Mouse (Mus musculus): ENCODE results near the gene Fcrl6. TPM values are rescaled to one million over a fixed set of nuclear protein-coding genes. Genes with fewer than 3 reads are reported as not detected.
A peak's percentile ranks its signal among the peaks of the same experiment; 100 is the strongest.

The Fcrl6 gene
- polyA plus RNA-seq, 1 experiment = not detected

GRCm38 (mm10) chr1:172636266-172636665, 33.9 kb upstream of the Fcrl6 start:
- no peak for DNase-seq
- no peak for TF ChIP-seq CTCF (conservative IDR thresholded peaks at IDR 0.05; ENCODE audit: insufficient read depth, insufficient read length, low read depth, low read length)
- TF ChIP-seq POLR2A (IDR thresholded peaks at IDR 0.05; ENCODE audit: low read depth, low read length) = no peak
- H3K4me3 ChIP-seq (ENCODE audit: insufficient read depth, low read depth, low read length) = no peak overlapping the region
- no peak overlapping the region for H3K27ac ChIP-seq (ENCODE audit: insufficient read depth, low read depth, low read length)
- H3K36me3 ChIP-seq (ENCODE audit: control insufficient read depth, insufficient read depth, low read length) = no peaks in the 10 kb centered on the region
- WGBS = 70% methylated on average over 5 of the region's 5 CpGs
- no peaks in the 10 kb centered on the region for H3K27me3 ChIP-seq (replicated peaks; ENCODE audit: control insufficient read depth, insufficient read depth, low read length)
- H3K4me1 ChIP-seq (ENCODE audit: control insufficient read depth, insufficient read depth, low read length) = peaks cover 2% of the 10 kb centered on the region; the same call in 1 of the 2 replicates

DNA sequence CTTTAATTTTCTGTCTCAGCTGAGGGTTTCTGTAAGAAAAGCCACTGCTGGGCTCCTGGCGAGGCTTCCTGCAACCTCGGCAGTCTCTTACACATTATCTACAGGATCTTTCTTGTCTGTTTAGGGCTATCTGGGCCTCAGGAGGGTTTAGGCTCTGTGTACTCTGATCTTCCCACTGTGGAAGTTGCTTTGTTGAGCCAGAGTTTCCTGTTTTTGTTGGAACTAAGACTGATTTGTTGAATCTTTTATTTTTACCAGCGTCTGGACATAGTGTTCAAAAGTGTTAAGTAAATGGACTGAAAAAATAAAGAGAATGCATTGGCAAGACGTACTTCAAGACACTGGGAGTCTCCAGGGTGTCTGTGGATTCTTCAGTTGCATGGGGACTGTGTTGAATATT, 32.9 kb upstream of the Fcrl6 start:
- Histone ChIP-seq H3K27ac (ENCODE audit: insufficient read depth, low read depth, low read length) (no peak overlapping the region), H3K36me3 (ENCODE audit: control insufficient read depth, insufficient read depth, low read length) (no peaks in the 10 kb centered on the region), H3K4me1 (ENCODE audit: control insufficient read depth, insufficient read depth, low read length) (peaks cover 2% of the 10 kb centered on the region; the same call in 1 of the 2 replicates), H3K27me3 (replicated peaks; ENCODE audit: control insufficient read depth, insufficient read depth, low read length) (no peaks in the 10 kb centered on the region), H3K4me3 (ENCODE audit: insufficient read depth, low read depth, low read length) (no peak overlapping the region)
- peak; percentile 21 for DNase-seq
- no peak for TF ChIP-seq CTCF (conservative IDR thresholded peaks at IDR 0.05; ENCODE audit: insufficient read depth, insufficient read length, low read depth, low read length)
- no peak for TF ChIP-seq POLR2A (IDR thresholded peaks at IDR 0.05; ENCODE audit: low read depth, low read length)
- 41% methylated on average over 4 of the region's 4 CpGs for WGBS

GRCm38 (mm10) chr1:172634136-172634535, 31.8 kb upstream of the Fcrl6 start:
- H3K4me3 ChIP-seq (ENCODE audit: insufficient read depth, low read depth, low read length) = no peak overlapping the region
- H3K4me1 ChIP-seq (ENCODE audit: control insufficient read depth, insufficient read depth, low read length) = peaks cover 2% of the 10 kb centered on the region; the same call in 1 of the 2 replicates
- no peak for TF ChIP-seq CTCF (conservative IDR thresholded peaks at IDR 0.05; ENCODE audit: insufficient read depth, insufficient read length, low read depth, low read length)
- no peak for TF ChIP-seq POLR2A (IDR thresholded peaks at IDR 0.05; ENCODE audit: low read depth, low read length)
- no peaks in the 10 kb centered on the region for H3K27me3 ChIP-seq (replicated peaks; ENCODE audit: control insufficient read depth, insufficient read depth, low read length)
- H3K36me3 ChIP-seq (ENCODE audit: control insufficient read depth, insufficient read depth, low read length) = no peaks in the 10 kb centered on the region
- DNase-seq = no peak
- no peak overlapping the region for H3K27ac ChIP-seq (ENCODE audit: insufficient read depth, low read depth, low read length)
- 93% methylated on average over 2 of the region's 2 CpGs for WGBS

DNA sequence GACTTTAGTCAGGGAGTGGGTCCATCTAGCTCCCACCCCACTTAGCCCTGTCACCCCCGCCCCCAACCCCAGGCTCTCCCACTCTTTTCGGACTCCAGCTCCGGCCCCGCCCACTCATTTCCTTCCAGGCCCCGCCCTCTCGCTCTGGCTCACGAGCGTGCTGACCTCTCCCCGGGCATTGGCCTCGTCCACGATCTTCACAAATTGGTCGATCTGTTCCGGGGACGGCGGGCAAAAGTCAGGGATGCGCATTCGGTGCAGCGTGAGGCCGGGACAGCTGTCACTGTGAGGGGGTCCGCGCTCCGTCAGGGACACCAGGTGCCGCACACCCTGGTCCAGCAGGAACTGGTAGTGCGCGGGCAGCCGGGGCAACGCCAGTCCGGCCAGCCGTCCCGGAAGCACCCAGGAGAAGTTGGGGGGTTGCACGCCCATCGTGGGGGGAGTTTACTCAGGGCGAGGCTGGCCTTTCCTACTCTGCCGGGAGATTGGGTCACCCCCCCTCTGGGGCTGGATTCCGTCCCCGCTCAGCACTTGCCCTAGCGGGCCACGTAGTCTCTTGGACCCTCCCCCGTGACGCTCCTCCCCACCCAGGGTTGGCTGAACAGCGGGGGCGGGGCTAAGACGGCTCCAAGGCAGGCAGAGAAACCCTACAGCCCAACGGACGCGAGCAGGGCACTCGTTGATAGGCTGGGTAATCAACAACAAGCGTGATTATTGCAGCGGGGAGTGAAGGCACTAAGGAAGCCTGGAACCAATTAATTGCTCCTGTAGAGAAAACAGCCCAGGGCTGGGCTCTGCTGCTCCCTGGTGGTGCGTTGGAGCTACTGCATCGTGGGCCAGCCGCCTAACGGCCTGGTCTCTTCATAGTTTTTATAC, 30.3 kb upstream of the Fcrl6 start, which contains the start of gene Dusp23:
Gene Dusp23 (minus strand): TSS at position 512 of the 876 bp plus-strand sequence.
- TF ChIP-seq POLR2A (IDR thresholded peaks at IDR 0.05; ENCODE audit: low read depth, low read length) (peak; percentile 21), CTCF (conservative IDR thresholded peaks at IDR 0.05; ENCODE audit: insufficient read depth, insufficient read length, low read depth, low read length) (peak; percentile 95)
- no peaks in the 10 kb centered on the region for H3K36me3 ChIP-seq (ENCODE audit: control insufficient read depth, insufficient read depth, low read length)
- peak within 1 kb of the TSS; percentile 96 for H3K27ac ChIP-seq (ENCODE audit: insufficient read depth, low read depth, low read length)
- peak; percentile 99 for DNase-seq
- H3K27me3 ChIP-seq (replicated peaks; ENCODE audit: control insufficient read depth, insufficient read depth, low read length) = no peaks in the 10 kb centered on the region
- peaks cover 2% of the 10 kb centered on the region; the same call in 1 of the 2 replicates for H3K4me1 ChIP-seq (ENCODE audit: control insufficient read depth, insufficient read depth, low read length)
- peak within 1 kb of the TSS; percentile 62 for H3K4me3 ChIP-seq (ENCODE audit: insufficient read depth, low read depth, low read length)
- WGBS = under 1% methylated on average over 53 of the region's 53 CpGs

DNA sequence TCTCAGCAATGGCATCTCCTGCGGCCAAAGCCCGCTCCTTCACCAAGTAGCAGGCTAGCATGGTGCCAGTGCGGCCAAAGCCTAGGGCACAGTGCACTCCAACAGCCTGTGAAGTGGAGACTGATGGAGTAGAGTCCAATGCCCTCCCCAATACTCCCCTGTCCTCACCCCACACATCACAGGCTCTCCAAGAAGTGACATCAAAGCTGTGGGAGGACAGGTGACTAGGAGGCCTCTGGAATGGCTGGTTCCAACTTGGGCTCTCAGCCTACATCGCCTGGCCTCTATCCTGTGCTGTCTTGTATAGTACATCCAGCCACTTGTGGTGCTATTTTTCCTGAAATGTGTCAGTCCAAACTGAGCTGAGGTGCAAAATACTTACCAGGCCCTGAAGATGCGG, 29.4 kb upstream of the Fcrl6 start:
- no peak overlapping the region for H3K4me3 ChIP-seq (ENCODE audit: insufficient read depth, low read depth, low read length)
- no peaks in the 10 kb centered on the region for H3K36me3 ChIP-seq (ENCODE audit: control insufficient read depth, insufficient read depth, low read length)
- no peak for TF ChIP-seq POLR2A (IDR thresholded peaks at IDR 0.05; ENCODE audit: low read depth, low read length)
- no peak overlapping the region for H3K27ac ChIP-seq (ENCODE audit: insufficient read depth, low read depth, low read length)
- peaks cover 2% of the 10 kb centered on the region; the same call in 1 of the 2 replicates for H3K4me1 ChIP-seq (ENCODE audit: control insufficient read depth, insufficient read depth, low read length)
- no peak for DNase-seq
- H3K27me3 ChIP-seq (replicated peaks; ENCODE audit: control insufficient read depth, insufficient read depth, low read length) = no peaks in the 10 kb centered on the region
- 80% methylated on average over 5 of the region's 5 CpGs for WGBS

GRCm38 (mm10) chr1:172629831-172630230, 27.5 kb upstream of the Fcrl6 start:
- WGBS = 66% methylated on average over 7 of the region's 7 CpGs
- Histone ChIP-seq H3K36me3 (ENCODE audit: control insufficient read depth, insufficient read depth, low read length) (no peaks in the 10 kb centered on the region), H3K27ac (ENCODE audit: insufficient read depth, low read depth, low read length) (no peak overlapping the region), H3K4me3 (ENCODE audit: insufficient read depth, low read depth, low read length) (no peak overlapping the region), H3K4me1 (ENCODE audit: control insufficient read depth, insufficient read depth, low read length) (peaks cover 2% of the 10 kb centered on the region; the same call in 1 of the 2 replicates), H3K27me3 (replicated peaks; ENCODE audit: control insufficient read depth, insufficient read depth, low read length) (no peaks in the 10 kb centered on the region)
- DNase-seq = no peak
- TF ChIP-seq CTCF (conservative IDR thresholded peaks at IDR 0.05; ENCODE audit: insufficient read depth, insufficient read length, low read depth, low read length) (no peak), POLR2A (IDR thresholded peaks at IDR 0.05; ENCODE audit: low read depth, low read length) (no peak)

GRCm38 (mm10) chr1:172626306-172626705, 24.0 kb upstream of the Fcrl6 start:
- no peaks in the 10 kb centered on the region; the same call in 1 of the 2 replicates for H3K4me1 ChIP-seq (ENCODE audit: control insufficient read depth, insufficient read depth, low read length)
- no peak for TF ChIP-seq POLR2A (IDR thresholded peaks at IDR 0.05; ENCODE audit: low read depth, low read length)
- no peak for TF ChIP-seq CTCF (conservative IDR thresholded peaks at IDR 0.05; ENCODE audit: insufficient read depth, insufficient read length, low read depth, low read length)
- 96% methylated on average over 3 of the region's 3 CpGs for whole genome bisulfite sequencing
- no peak overlapping the region for H3K27ac ChIP-seq (ENCODE audit: insufficient read depth, low read depth, low read length)
- no peak for DNase-seq
- H3K27me3 ChIP-seq (replicated peaks; ENCODE audit: control insufficient read depth, insufficient read depth, low read length) = no peaks in the 10 kb centered on the region
- H3K36me3 ChIP-seq (ENCODE audit: control insufficient read depth, insufficient read depth, low read length) = no peaks in the 10 kb centered on the region
- no peak overlapping the region for H3K4me3 ChIP-seq (ENCODE audit: insufficient read depth, low read depth, low read length)

Measured in kidney, adult 2 months (tissue).